7 mouse cellular contexts compared by ENCODE assay signal in genomic region chr11:19015381-19015730, GRCm38 (mm10). TPM values are rescaled to one million over a fixed set of nuclear protein-coding genes. Genes with fewer than 3 reads are reported as not detected.
DNase-seq lines count a peak whose midpoint lies in the region; ATAC-seq and TF ChIP-seq lines count a peak whose summit lies in the region.

No protein-coding gene starts in this region.

- peak overlapping the region; percentile 99 for H3K9ac ChIP-seq in neural tube, embryonic 11.5 days (ENCODE audit: low read length)
- peak overlapping the region; percentile 35 for H3K9ac ChIP-seq in forebrain, postnatal 0 days
- H3K9ac ChIP-seq in limb, embryonic 14.5 days (ENCODE audit: low read depth, low read length, severe bottlenecking) = peak overlapping the region; percentile 46
- H3K9ac ChIP-seq in stomach, embryonic 14.5 days (replicated peaks; ENCODE audit: low read depth, low read length) = peak overlapping the region; percentile 100

- H3K27me3 ChIP-seq in neural tube, embryonic 11.5 days (ENCODE audit: control insufficient read depth, insufficient read depth, low read length) = no peaks in the 10 kb centered on the region
- peaks cover 8% of the 10 kb centered on the region for H3K27me3 ChIP-seq in forebrain, postnatal 0 days (ENCODE audit: insufficient read depth, low read length)
- peaks cover 83% of the 10 kb centered on the region for H3K27me3 ChIP-seq in limb, embryonic 14.5 days (ENCODE audit: control insufficient read depth, insufficient read depth, low read length)
- H3K27me3 ChIP-seq in stomach, embryonic 14.5 days (ENCODE audit: control insufficient read depth, insufficient read depth, low read length) = no peaks in the 10 kb centered on the region

- WGBS in neural tube, embryonic 11.5 days = 1% methylated on average over 5 of the region's 5 CpGs
- 15% methylated on average over 5 of the region's 5 CpGs for WGBS in forebrain, postnatal 0 days
- WGBS in limb, embryonic 14.5 days = 4% methylated on average over 5 of the region's 5 CpGs
- WGBS in stomach, embryonic 14.5 days = 2% methylated on average over 5 of the region's 5 CpGs

- H3K9me3 ChIP-seq in neural tube, embryonic 11.5 days (ENCODE audit: control insufficient read depth, low read length) = no peaks in the 10 kb centered on the region
- H3K9me3 ChIP-seq in forebrain, postnatal 0 days (ENCODE audit: low read length) = no peaks in the 10 kb centered on the region
- no peaks in the 10 kb centered on the region for H3K9me3 ChIP-seq in limb, embryonic 14.5 days (ENCODE audit: control insufficient read depth, low read length)
- H3K9me3 ChIP-seq in stomach, embryonic 14.5 days (ENCODE audit: control insufficient read depth, low read depth, low read length) = no peaks in the 10 kb centered on the region

- H3K4me3 ChIP-seq in neural tube, embryonic 11.5 days (ENCODE audit: low read depth, low read length) = peak overlapping the region; percentile 89
- peak overlapping the region; percentile 56 for H3K4me3 ChIP-seq in forebrain, postnatal 0 days (ENCODE audit: low read depth, low read length)
- H3K4me3 ChIP-seq in limb, embryonic 14.5 days (replicated peaks; ENCODE audit: low read length) = peak overlapping the region; percentile 32
- H3K4me3 ChIP-seq in stomach, embryonic 14.5 days (ENCODE audit: low read depth, low read length) = peak overlapping the region; percentile 46
- no peak overlapping the region for H3K4me3 ChIP-seq in layer of hippocampus, adult 2 months

- peak overlapping the region; percentile 98 for H3K27ac ChIP-seq in neural tube, embryonic 11.5 days (ENCODE audit: low read depth, low read length)
- H3K27ac ChIP-seq in forebrain, postnatal 0 days (ENCODE audit: low read depth, low read length) = no peak overlapping the region
- H3K27ac ChIP-seq in limb, embryonic 14.5 days (replicated peaks; ENCODE audit: low read depth, low read length) = no peak overlapping the region
- peak overlapping the region; percentile 100 for H3K27ac ChIP-seq in stomach, embryonic 14.5 days (ENCODE audit: low read length)
- no peak overlapping the region for H3K27ac ChIP-seq in layer of hippocampus, adult 2 months

- TF ChIP-seq POLR2A in limb, embryonic 14.5 days (IDR thresholded peaks at IDR 0.05; ENCODE audit: borderline replicate concordance, extremely low read depth, insufficient read depth, insufficient read length) = no peak

- no peak for DNase-seq in neural tube, embryonic 11.5 days (ENCODE audit: low spot score)
- no peak for DNase-seq in neural tube, embryonic 10.5 days (ENCODE audit: extremely low spot score, low spot score)
- DNase-seq in forebrain, postnatal 0 days = no peak
- DNase-seq in limb, embryonic 14.5 days (ENCODE audit: low spot score) = peak; percentile 49
- DNase-seq in left cerebral cortex, adult 11 months (ENCODE audit: low spot score) = no peak
- no peak for DNase-seq in layer of hippocampus, adult 2 months (ENCODE audit: low spot score in 2 of 2)

- no peak for TF ChIP-seq CTCF in forebrain, postnatal 0 days (IDR thresholded peaks at IDR 0.05; ENCODE audit: low read depth)
- TF ChIP-seq CTCF in layer of hippocampus, adult 2 months (conservative IDR thresholded peaks at IDR 0.05) = no peak

- peaks cover 23% of the 10 kb centered on the region for H3K4me1 ChIP-seq in neural tube, embryonic 11.5 days (ENCODE audit: control insufficient read depth, insufficient read depth, low read length)
- peaks cover 7% of the 10 kb centered on the region; the same call in 1 of the 2 replicates for H3K4me1 ChIP-seq in forebrain, postnatal 0 days (ENCODE audit: insufficient read depth)
- H3K4me1 ChIP-seq in limb, embryonic 14.5 days (ENCODE audit: control insufficient read depth, insufficient read depth, low read length) = no peaks in the 10 kb centered on the region; the same call in 1 of the 2 replicates
- H3K4me1 ChIP-seq in stomach, embryonic 14.5 days (ENCODE audit: control insufficient read depth, insufficient read depth, low read length) = peaks cover 12% of the 10 kb centered on the region; the same call in 1 of the 2 replicates

- H3K4me2 ChIP-seq in neural tube, embryonic 11.5 days (ENCODE audit: low read depth) = peak overlapping the region; percentile 92
- peak overlapping the region; percentile 91 for H3K4me2 ChIP-seq in forebrain, postnatal 0 days (ENCODE audit: low read depth)
- peak overlapping the region; percentile 95 for H3K4me2 ChIP-seq in limb, embryonic 14.5 days (replicated peaks; ENCODE audit: low read depth, low read length, severe bottlenecking)
- peak overlapping the region; percentile 58 for H3K4me2 ChIP-seq in stomach, embryonic 14.5 days (replicated peaks; ENCODE audit: low read depth, low read length)

- no peak for ATAC-seq in neural tube, embryonic 11.5 days (ENCODE audit: insufficient read depth, low FRiP score, low TSS enrichment)
- ATAC-seq in forebrain, postnatal 0 days = no peak
- no peak for ATAC-seq in limb, embryonic 14.5 days (ENCODE audit: low FRiP score, low read depth)
- no peak for ATAC-seq in stomach, embryonic 14.5 days (ENCODE audit: insufficient number of reproducible peaks, insufficient read depth, low FRiP score, low read depth)

- no peaks in the 10 kb centered on the region; the same call in 1 of the 2 replicates for H3K36me3 ChIP-seq in neural tube, embryonic 11.5 days (ENCODE audit: control insufficient read depth, insufficient read depth, low read length)
- no peaks in the 10 kb centered on the region for H3K36me3 ChIP-seq in forebrain, postnatal 0 days (ENCODE audit: insufficient read depth)
- H3K36me3 ChIP-seq in limb, embryonic 14.5 days (ENCODE audit: control insufficient read depth, insufficient read depth, low read length) = no peaks in the 10 kb centered on the region
- peaks cover 34% of the 10 kb centered on the region for H3K36me3 ChIP-seq in stomach, embryonic 14.5 days (ENCODE audit: control insufficient read depth, insufficient read depth, low read length)

RNA-seq across cellular contexts. Expression of gene Meis1, which starts 3.4 kb away (rescaled TPM):
- 183 and 189 TPM in 2 replicates for polyA plus RNA-seq in neural tube, embryonic 11.5 days (2014; fragmentation: Nextera tagmentation; extraction: Ambion mirVana)
- 15.8 and 16.9 TPM in 2 replicates for total RNA-seq in forebrain, postnatal 0 days (2014; rRNA removed)
- polyA plus RNA-seq in forebrain, postnatal 0 days (2015; fragmentation: Nextera tagmentation; extraction: Ambion mirVana) = 11.4 and 12.5 TPM in 2 replicates
- polyA plus RNA-seq in limb, embryonic 14.5 days (2012; rRNA removed) = 12.1 and 16.2 TPM in 2 replicates
- polyA plus RNA-seq in limb, embryonic 14.5 days (2014; fragmentation: Nextera tagmentation; extraction: Ambion mirVana) = 13.6 and 15.9 TPM in 2 replicates
- 151 and 155 TPM in 2 replicates for polyA plus RNA-seq in stomach, embryonic 14.5 days (2014; fragmentation: Nextera tagmentation; extraction: Ambion mirVana)
- total RNA-seq in layer of hippocampus, adult 2 months (2021) = 1 to 10 TPM; 1.8 to 1.9 TPM

Comparison
In these comparisons a context has a peak if more than half of its experiments do, and no peak if none do; other contexts are left out.
1. H3K27ac ChIP-seq: peak in neural tube, embryonic 11.5 days (single experiment) and stomach, embryonic 14.5 days (single experiment); none in forebrain, postnatal 0 days (single experiment), limb, embryonic 14.5 days (single experiment) and layer of hippocampus, adult 2 months (single experiment).
2. H3K9ac ChIP-seq: peak in every context shown above with its lines; median percentile 100 in stomach, embryonic 14.5 days; 99 in neural tube, embryonic 11.5 days; 46 in limb, embryonic 14.5 days; 35 in forebrain, postnatal 0 days.
3. Peak in every context shown above with its lines, with median percentiles within 50 percentile points of each other: H3K4me2 ChIP-seq.